Mouse (Mus musculus): Measurements from ENCODE around the gene Atp1a2.

- TF ChIP-seq POLR2A (IDR thresholded peaks at IDR 0.05; ENCODE audit: borderline replicate concordance, extremely low read depth, low read depth, low read length) (no peak), CTCF (IDR thresholded peaks at IDR 0.05; ENCODE audit: insufficient read depth, low read length) (no peak)
Measured at GRCm38 (mm10) chr1:172306885-172307284, 9.0 kb upstream of the Atp1a2 start.
